Comparison of ENCODE assay signal across 23 mouse cellular contexts in genomic region chr6:129393732-129394131, GRCm38 (mm10). TPM values are rescaled to one million over a fixed set of nuclear protein-coding genes. Genes with fewer than 3 reads are reported as not detected.
A peak's percentile ranks its signal among the peaks of the same experiment; 100 is the strongest.
DNase-seq lines count a peak whose midpoint lies in the region; ATAC-seq lines count a peak whose summit lies in the region.
"Had no signal": no experiment of that assay in that cellular context is flagged by ENCODE, and none has a peak within 500 bp of the region (broad histone marks: within the 10 kb centered on the region; RNA-seq: fewer than 3 reads in every experiment).

No protein-coding gene starts in this region.

- H3K36me3 ChIP-seq in hindbrain, embryonic 12.5 days = no peaks in the 10 kb centered on the region
- no peaks in the 10 kb centered on the region for H3K36me3 ChIP-seq in hindbrain, embryonic 10.5 days
- no peaks in the 10 kb centered on the region for H3K36me3 ChIP-seq in limb, embryonic 12.5 days
- no peaks in the 10 kb centered on the region for H3K36me3 ChIP-seq in limb, embryonic 10.5 days
- H3K36me3 ChIP-seq in forebrain, embryonic 15.5 days = no peaks in the 10 kb centered on the region
- H3K36me3 ChIP-seq in midbrain, embryonic 14.5 days (ENCODE audit: control insufficient read depth, insufficient read depth, low read length) = no peaks in the 10 kb centered on the region
- no peaks in the 10 kb centered on the region for H3K36me3 ChIP-seq in liver, embryonic 12.5 days
- H3K36me3 ChIP-seq: embryonic facial prominence, embryonic 15.5 days; hindbrain, embryonic 15.5 days; liver, embryonic 15.5 days had no signal

- WGBS in hindbrain, embryonic 12.5 days = 75% methylated on average over 6 of the region's 6 CpGs
- WGBS in hindbrain, embryonic 10.5 days = 79% methylated on average over 6 of the region's 6 CpGs
- WGBS in limb, embryonic 12.5 days = 72% methylated on average over 6 of the region's 6 CpGs
- WGBS in limb, embryonic 10.5 days = 80% methylated on average over 6 of the region's 6 CpGs
- WGBS in forebrain, embryonic 15.5 days = 79% methylated on average over 6 of the region's 6 CpGs
- 84% methylated on average over 6 of the region's 6 CpGs for WGBS in midbrain, embryonic 14.5 days
- WGBS in liver, embryonic 12.5 days (ENCODE audit: insufficient replicate concordance) = 52% methylated on average over 6 of the region's 6 CpGs

- no peak overlapping the region for H3K4me3 ChIP-seq in hindbrain, embryonic 12.5 days
- H3K4me3 ChIP-seq in hindbrain, embryonic 10.5 days = no peak overlapping the region
- H3K4me3 ChIP-seq in limb, embryonic 12.5 days (replicated peaks) = no peak overlapping the region
- no peak overlapping the region for H3K4me3 ChIP-seq in limb, embryonic 10.5 days
- H3K4me3 ChIP-seq in forebrain, embryonic 15.5 days = no peak overlapping the region
- H3K4me3 ChIP-seq in midbrain, embryonic 14.5 days (replicated peaks; ENCODE audit: low read depth, low read length) = no peak overlapping the region
- H3K4me3 ChIP-seq in liver, embryonic 12.5 days = no peak overlapping the region
- H3K4me3 ChIP-seq: embryonic facial prominence, embryonic 15.5 days; hindbrain, embryonic 15.5 days; liver, embryonic 15.5 days; megakaryocyte, embryonic 14.5 days; myocyte had no signal

- H3K4me2 ChIP-seq in hindbrain, embryonic 12.5 days (replicated peaks) = no peak overlapping the region
- no peak overlapping the region for H3K4me2 ChIP-seq in limb, embryonic 12.5 days
- no peak overlapping the region for H3K4me2 ChIP-seq in forebrain, embryonic 15.5 days (replicated peaks)
- H3K4me2 ChIP-seq in midbrain, embryonic 14.5 days (ENCODE audit: low read length) = no peak overlapping the region
- no peak overlapping the region for H3K4me2 ChIP-seq in liver, embryonic 12.5 days
- H3K4me2 ChIP-seq: embryonic facial prominence, embryonic 15.5 days; hindbrain, embryonic 15.5 days; liver, embryonic 15.5 days had no signal

- no peaks in the 10 kb centered on the region for H3K4me1 ChIP-seq in hindbrain, embryonic 12.5 days
- H3K4me1 ChIP-seq in hindbrain, embryonic 10.5 days (replicated peaks) = no peaks in the 10 kb centered on the region
- H3K4me1 ChIP-seq in limb, embryonic 12.5 days (replicated peaks) = no peaks in the 10 kb centered on the region
- H3K4me1 ChIP-seq in limb, embryonic 10.5 days = no peaks in the 10 kb centered on the region
- H3K4me1 ChIP-seq in forebrain, embryonic 15.5 days = no peaks in the 10 kb centered on the region
- no peaks in the 10 kb centered on the region for H3K4me1 ChIP-seq in midbrain, embryonic 14.5 days (ENCODE audit: control insufficient read depth, insufficient read depth, low read length)
- no peaks in the 10 kb centered on the region for H3K4me1 ChIP-seq in liver, embryonic 12.5 days
- H3K4me1 ChIP-seq: embryonic facial prominence, embryonic 15.5 days; hindbrain, embryonic 15.5 days; liver, embryonic 15.5 days had no signal

- no peaks in the 10 kb centered on the region for H3K27me3 ChIP-seq in hindbrain, embryonic 12.5 days
- no peaks in the 10 kb centered on the region for H3K27me3 ChIP-seq in hindbrain, embryonic 10.5 days (ENCODE audit: insufficient read depth, poor library complexity, severe bottlenecking)
- H3K27me3 ChIP-seq in limb, embryonic 12.5 days = no peaks in the 10 kb centered on the region
- no peaks in the 10 kb centered on the region for H3K27me3 ChIP-seq in limb, embryonic 10.5 days (ENCODE audit: low read depth, poor library complexity, severe bottlenecking)
- no peaks in the 10 kb centered on the region for H3K27me3 ChIP-seq in forebrain, embryonic 15.5 days
- no peaks in the 10 kb centered on the region for H3K27me3 ChIP-seq in midbrain, embryonic 14.5 days (ENCODE audit: control insufficient read depth, insufficient read depth, low read length)
- no peaks in the 10 kb centered on the region for H3K27me3 ChIP-seq in liver, embryonic 12.5 days (replicated peaks)
- H3K27me3 ChIP-seq: embryonic facial prominence, embryonic 15.5 days; hindbrain, embryonic 15.5 days; liver, embryonic 15.5 days; megakaryocyte, embryonic 14.5 days had no signal

- no peaks in the 10 kb centered on the region for H3K9me3 ChIP-seq in hindbrain, embryonic 12.5 days (replicated peaks)
- no peaks in the 10 kb centered on the region for H3K9me3 ChIP-seq in hindbrain, embryonic 10.5 days
- H3K9me3 ChIP-seq in limb, embryonic 12.5 days = no peaks in the 10 kb centered on the region
- no peaks in the 10 kb centered on the region for H3K9me3 ChIP-seq in limb, embryonic 10.5 days (replicated peaks)
- no peaks in the 10 kb centered on the region for H3K9me3 ChIP-seq in forebrain, embryonic 15.5 days
- no peaks in the 10 kb centered on the region for H3K9me3 ChIP-seq in midbrain, embryonic 14.5 days (ENCODE audit: control insufficient read depth, low read length)
- no peaks in the 10 kb centered on the region for H3K9me3 ChIP-seq in liver, embryonic 12.5 days (replicated peaks)
- H3K9me3 ChIP-seq: embryonic facial prominence, embryonic 15.5 days; hindbrain, embryonic 15.5 days; liver, embryonic 15.5 days; megakaryocyte, embryonic 14.5 days had no signal

- peak; percentile 46; the same call in 1 of the 2 replicates for ATAC-seq in hindbrain, embryonic 12.5 days (ENCODE audit: low FRiP score)
- ATAC-seq in limb, embryonic 12.5 days (ENCODE audit: insufficient number of reproducible peaks, insufficient read depth, low FRiP score, low TSS enrichment, low read depth) = peak; percentile 63; the same call in 1 of the 2 replicates
- 0 out of 2 replicates have a peak, but pooled peaks have one; percentile 57 for ATAC-seq in forebrain, embryonic 15.5 days (replicated peaks)
- peak; percentile 46 for ATAC-seq in midbrain, embryonic 14.5 days (ENCODE audit: low FRiP score, low TSS enrichment)
- no peak; the same call in 1 of the 2 replicates for ATAC-seq in liver, embryonic 12.5 days
- ATAC-seq: intestine, postnatal 0 days had no signal

- H3K27ac ChIP-seq in hindbrain, embryonic 12.5 days = no peak overlapping the region
- H3K27ac ChIP-seq in hindbrain, embryonic 10.5 days = no peak overlapping the region
- no peak overlapping the region for H3K27ac ChIP-seq in limb, embryonic 12.5 days
- no peak overlapping the region for H3K27ac ChIP-seq in limb, embryonic 10.5 days
- H3K27ac ChIP-seq in forebrain, embryonic 15.5 days (replicated peaks) = no peak overlapping the region
- H3K27ac ChIP-seq in midbrain, embryonic 14.5 days (replicated peaks; ENCODE audit: low read depth, low read length) = no peak overlapping the region
- no peak overlapping the region for H3K27ac ChIP-seq in liver, embryonic 12.5 days
- H3K27ac ChIP-seq: embryonic facial prominence, embryonic 15.5 days; hindbrain, embryonic 15.5 days; liver, embryonic 15.5 days had no signal

- no peak overlapping the region for H3K9ac ChIP-seq in hindbrain, embryonic 12.5 days
- no peak overlapping the region for H3K9ac ChIP-seq in limb, embryonic 12.5 days (replicated peaks)
- no peak overlapping the region for H3K9ac ChIP-seq in forebrain, embryonic 15.5 days (replicated peaks)
- H3K9ac ChIP-seq in midbrain, embryonic 14.5 days (replicated peaks; ENCODE audit: low read length) = no peak overlapping the region
- H3K9ac ChIP-seq in liver, embryonic 12.5 days = no peak overlapping the region
- H3K9ac ChIP-seq: embryonic facial prominence, embryonic 15.5 days; hindbrain, embryonic 15.5 days; liver, embryonic 15.5 days had no signal

- DNase-seq in hindbrain, embryonic 10.5 days (ENCODE audit: low spot score) = no peak
- DNase-seq in limb, embryonic 10.5 days (ENCODE audit: low spot score) = no peak
- no peak for DNase-seq in midbrain, embryonic 14.5 days
- DNase-seq in layer of hippocampus, adult 9-10 months (ENCODE audit: low spot score) = no peak
- DNase-seq: cerebellum, adult 2 months; cerebellum, postnatal 36 days; gastrocnemius, postnatal 36 days; lung, postnatal 14 days; right cerebral cortex, adult 18-20 months; thymus, postnatal 36 days had no signal

RNA-seq across cellular contexts. Expression of gene Clec1b, which starts 3.4 kb away (rescaled TPM):
- 4.8 TPM in 2 replicates for polyA plus RNA-seq in hindbrain, embryonic 12.5 days (2016; fragmentation: Nextera tagmentation; extraction: Ambion mirVana)
- polyA plus RNA-seq in hindbrain, embryonic 10.5 days (2016; fragmentation: Nextera tagmentation; extraction: Ambion mirVana) = 13.3 and 18.0 TPM in 2 replicates
- 3.7 and 4.5 TPM in 2 replicates for polyA plus RNA-seq in limb, embryonic 12.5 days (2016; fragmentation: Nextera tagmentation; extraction: Ambion mirVana)
- 9.2 and 12.0 TPM in 2 replicates for polyA plus RNA-seq in limb, embryonic 10.5 days (2016; fragmentation: Nextera tagmentation; extraction: Ambion mirVana)
- polyA plus RNA-seq in forebrain, embryonic 15.5 days (2015; fragmentation: Nextera tagmentation; extraction: Ambion mirVana) = 1.5 and 1.8 TPM in 2 replicates
- polyA plus RNA-seq in midbrain, embryonic 14.5 days (2014; fragmentation: Nextera tagmentation; extraction: Ambion mirVana) = 0.93 and 1.9 TPM in 2 replicates
- polyA plus RNA-seq in liver, embryonic 12.5 days (2016; fragmentation: Nextera tagmentation; extraction: Ambion mirVana) = 31.9 and 32.7 TPM in 2 replicates
- polyA plus RNA-seq: myocyte; testis, adult 2 months had no signal

RNA-seq across cellular contexts. Expression of gene Clec12b, which starts 8.1 kb away (rescaled TPM):
- polyA plus RNA-seq in hindbrain, embryonic 12.5 days (2016; fragmentation: Nextera tagmentation; extraction: Ambion mirVana) = 0.17 TPM in 1 of 2 replicates, not detected in the other
- polyA plus RNA-seq in hindbrain, embryonic 10.5 days (2016; fragmentation: Nextera tagmentation; extraction: Ambion mirVana) = not detected in 2 replicates
- polyA plus RNA-seq in limb, embryonic 12.5 days (2016; fragmentation: Nextera tagmentation; extraction: Ambion mirVana) = not detected in 2 replicates
- not detected in 2 replicates for polyA plus RNA-seq in limb, embryonic 10.5 days (2016; fragmentation: Nextera tagmentation; extraction: Ambion mirVana)
- 0.14 TPM in 1 of 2 replicates, not detected in the other for polyA plus RNA-seq in forebrain, embryonic 15.5 days (2015; fragmentation: Nextera tagmentation; extraction: Ambion mirVana)
- 0.16 and 0.32 TPM in 2 replicates for polyA plus RNA-seq in midbrain, embryonic 14.5 days (2014; fragmentation: Nextera tagmentation; extraction: Ambion mirVana)
- polyA plus RNA-seq in liver, embryonic 12.5 days (2016; fragmentation: Nextera tagmentation; extraction: Ambion mirVana) = not detected in 2 replicates
- polyA plus RNA-seq: embryonic facial prominence, embryonic 15.5 days; large intestine, adult 2 months; myocyte; small intestine, adult 2 months had no signal

RNA-seq across cellular contexts. Expression of gene Clec9a, which starts 14.9 kb away (rescaled TPM):
- 0.12 and 0.16 TPM in 2 replicates for polyA plus RNA-seq in hindbrain, embryonic 12.5 days (2016; fragmentation: Nextera tagmentation; extraction: Ambion mirVana)
- 0.24 and 0.35 TPM in 2 replicates for polyA plus RNA-seq in hindbrain, embryonic 10.5 days (2016; fragmentation: Nextera tagmentation; extraction: Ambion mirVana)
- polyA plus RNA-seq in limb, embryonic 12.5 days (2016; fragmentation: Nextera tagmentation; extraction: Ambion mirVana) = 0.10 TPM in 1 of 2 replicates, not detected in the other
- polyA plus RNA-seq in limb, embryonic 10.5 days (2016; fragmentation: Nextera tagmentation; extraction: Ambion mirVana) = 0.20 and 0.21 TPM in 2 replicates
- 0.10 and 0.13 TPM in 2 replicates for polyA plus RNA-seq in forebrain, embryonic 15.5 days (2015; fragmentation: Nextera tagmentation; extraction: Ambion mirVana)
- 0.32 and 0.37 TPM in 2 replicates for polyA plus RNA-seq in midbrain, embryonic 14.5 days (2014; fragmentation: Nextera tagmentation; extraction: Ambion mirVana)
- polyA plus RNA-seq in liver, embryonic 12.5 days (2016; fragmentation: Nextera tagmentation; extraction: Ambion mirVana) = 0.29 and 0.39 TPM in 2 replicates
- polyA plus RNA-seq: cerebellum, adult 2 months; embryonic facial prominence, embryonic 15.5 days; myocyte; testis, adult 2 months had no signal

RNA-seq across cellular contexts. Expression of gene Clec12a, which starts 51.2 kb away (rescaled TPM):
- 0.38 and 0.40 TPM in 2 replicates for polyA plus RNA-seq in hindbrain, embryonic 12.5 days (2016; fragmentation: Nextera tagmentation; extraction: Ambion mirVana)
- 0.13 and 0.29 TPM in 2 replicates for polyA plus RNA-seq in hindbrain, embryonic 10.5 days (2016; fragmentation: Nextera tagmentation; extraction: Ambion mirVana)
- polyA plus RNA-seq in limb, embryonic 12.5 days (2016; fragmentation: Nextera tagmentation; extraction: Ambion mirVana) = 0.36 and 0.38 TPM in 2 replicates
- 0.11 and 0.51 TPM in 2 replicates for polyA plus RNA-seq in limb, embryonic 10.5 days (2016; fragmentation: Nextera tagmentation; extraction: Ambion mirVana)
- polyA plus RNA-seq in forebrain, embryonic 15.5 days (2015; fragmentation: Nextera tagmentation; extraction: Ambion mirVana) = 0.11 and 0.13 TPM in 2 replicates
- 0.08 and 0.33 TPM in 2 replicates for polyA plus RNA-seq in midbrain, embryonic 14.5 days (2014; fragmentation: Nextera tagmentation; extraction: Ambion mirVana)
- 2.7 and 3.3 TPM in 2 replicates for polyA plus RNA-seq in liver, embryonic 12.5 days (2016; fragmentation: Nextera tagmentation; extraction: Ambion mirVana)
- polyA plus RNA-seq: myocyte had no signal

RNA-seq across cellular contexts. Expression of gene Clec1a, which starts 58.1 kb away (rescaled TPM):
- 0.98 and 1.2 TPM in 2 replicates for polyA plus RNA-seq in hindbrain, embryonic 12.5 days (2016; fragmentation: Nextera tagmentation; extraction: Ambion mirVana)
- 0.46 and 1.2 TPM in 2 replicates for polyA plus RNA-seq in hindbrain, embryonic 10.5 days (2016; fragmentation: Nextera tagmentation; extraction: Ambion mirVana)
- polyA plus RNA-seq in limb, embryonic 12.5 days (2016; fragmentation: Nextera tagmentation; extraction: Ambion mirVana) = 1.3 and 1.7 TPM in 2 replicates
- polyA plus RNA-seq in limb, embryonic 10.5 days (2016; fragmentation: Nextera tagmentation; extraction: Ambion mirVana) = 0.84 and 1.4 TPM in 2 replicates
- 0.92 and 1.5 TPM in 2 replicates for polyA plus RNA-seq in forebrain, embryonic 15.5 days (2015; fragmentation: Nextera tagmentation; extraction: Ambion mirVana)
- polyA plus RNA-seq in midbrain, embryonic 14.5 days (2014; fragmentation: Nextera tagmentation; extraction: Ambion mirVana) = 1.9 and 2.1 TPM in 2 replicates
- 0.24 and 0.38 TPM in 2 replicates for polyA plus RNA-seq in liver, embryonic 12.5 days (2016; fragmentation: Nextera tagmentation; extraction: Ambion mirVana)
